Mouse (Mus musculus): ENCODE data around the gene Unc93a.
A peak's percentile ranks its signal among the peaks of the same experiment; 100 is the strongest.
"Not testable (repeated sequence)": the region's sequence is repeated elsewhere in the genome, so short reads cannot be mapped to it uniquely, and the experiment has no call there.

The Unc93a gene

GRCm38 (mm10) chr17:13131710-13132109 is at the start of gene Unc93a:
Gene Unc93a, minus strand, starts transcription at chr17:13131810.
- not testable (repeated sequence) for DNase-seq (ENCODE audit: low read depth)

- DNase-seq (ENCODE audit: low read depth): not testable (repeated sequence)
Observed at GRCm38 (mm10) chr17:13180491-13180890, 48.9 kb upstream of the Unc93a start.

GRCm38 (mm10) chr17:13179021-13179420 is 47.4 kb upstream of the Unc93a start:
- DNase-seq (ENCODE audit: low read depth): not testable (repeated sequence)

GRCm38 (mm10) chr17:13177796-13178195 is 46.2 kb upstream of the Unc93a start:
- not testable (repeated sequence) for DNase-seq (ENCODE audit: low read depth)

GRCm38 (mm10) chr17:13175609-13176008 is 44.0 kb upstream of the Unc93a start:
- not testable (repeated sequence) for DNase-seq (ENCODE audit: low read depth)

- DNase-seq (ENCODE audit: low read depth): not testable (repeated sequence)
Observed at GRCm38 (mm10) chr17:13174029-13174428, 42.4 kb upstream of the Unc93a start.

- not testable (repeated sequence) for DNase-seq (ENCODE audit: low read depth)
Observed at GRCm38 (mm10) chr17:13173578-13173977, 42.0 kb upstream of the Unc93a start.

- not testable (repeated sequence) for DNase-seq (ENCODE audit: low read depth)
Observed at GRCm38 (mm10) chr17:13146128-13146527, 14.5 kb upstream of the Unc93a start.

GRCm38 (mm10) chr17:13144580-13145215 is 13.1 kb upstream of the Unc93a start:
- DNase-seq (ENCODE audit: low read depth): peak; percentile 50

GRCm38 (mm10) chr17:13142665-13143064 is 11.1 kb upstream of the Unc93a start:
- not testable (repeated sequence) for DNase-seq (ENCODE audit: low read depth)

GRCm38 (mm10) chr17:13135356-13135755 is 3.7 kb upstream of the Unc93a start:
- not testable (repeated sequence) for DNase-seq (ENCODE audit: low read depth)

GRCm38 (mm10) chr17:13132352-13132751 is 742 bp upstream of the Unc93a start:
- DNase-seq (ENCODE audit: low read depth): not testable (repeated sequence)

GRCm38 (mm10) chr17:13129737-13130465 is 1.7 kb downstream of the Unc93a start:
- DNase-seq (ENCODE audit: low read depth): not testable (repeated sequence)

GRCm38 (mm10) chr17:13129324-13129723 is 2.3 kb downstream of the Unc93a start:
- not testable (repeated sequence) for DNase-seq (ENCODE audit: low read depth)

GRCm38 (mm10) chr17:13124241-13124640 is 7.4 kb downstream of the Unc93a start:
- DNase-seq (ENCODE audit: low read depth): not testable (repeated sequence)

- not testable (repeated sequence) for DNase-seq (ENCODE audit: low read depth)
Observed at GRCm38 (mm10) chr17:13123308-13124038, 8.1 kb downstream of the Unc93a start.

GRCm38 (mm10) chr17:13112504-13113291 is 18.9 kb downstream of the Unc93a start:
- not testable (repeated sequence) for DNase-seq (ENCODE audit: low read depth)

GRCm38 (mm10) chr17:13106563-13106962 is 25.0 kb downstream of the Unc93a start:
- DNase-seq (ENCODE audit: low read depth): not testable (repeated sequence)

GRCm38 (mm10) chr17:13092960-13093359 is 38.6 kb downstream of the Unc93a start:
- not testable (repeated sequence) for DNase-seq (ENCODE audit: low read depth)

- not testable (repeated sequence) for DNase-seq (ENCODE audit: low read depth)
Observed at GRCm38 (mm10) chr17:13092100-13092764, 39.4 kb downstream of the Unc93a start.

GRCm38 (mm10) chr17:13091510-13091909 is 40.1 kb downstream of the Unc93a start:
- DNase-seq (ENCODE audit: low read depth): not testable (repeated sequence)
